Mouse (Mus musculus) left cerebral cortex, postnatal 4 days (tissue): ENCODE measurements around the gene Med14. TPM values are rescaled to one million over a fixed set of nuclear protein-coding genes. Genes with fewer than 3 reads are reported as not detected.

ENCODE experiments used
- DNase-seq: peaks from one replicate; pipeline ENCODE4 v3.0.0-alpha.2; 2022
- intact Hi-C: fragments of 180-260 bp; cut with DNase I; formaldehyde crosslinking; loops from one replicate; pipeline ENCODE4 v1.15.1; 2025
- total RNA-seq, 2 experiments: library from RNA; stranded (reverse); gene quantifications; 2 replicates each; pipeline ENCODE4 v1.2.3; 2021

Med14 gene
- total RNA-seq, 2 experiments from 2014 or later: 58.0 to 59.1 TPM

DNA sequence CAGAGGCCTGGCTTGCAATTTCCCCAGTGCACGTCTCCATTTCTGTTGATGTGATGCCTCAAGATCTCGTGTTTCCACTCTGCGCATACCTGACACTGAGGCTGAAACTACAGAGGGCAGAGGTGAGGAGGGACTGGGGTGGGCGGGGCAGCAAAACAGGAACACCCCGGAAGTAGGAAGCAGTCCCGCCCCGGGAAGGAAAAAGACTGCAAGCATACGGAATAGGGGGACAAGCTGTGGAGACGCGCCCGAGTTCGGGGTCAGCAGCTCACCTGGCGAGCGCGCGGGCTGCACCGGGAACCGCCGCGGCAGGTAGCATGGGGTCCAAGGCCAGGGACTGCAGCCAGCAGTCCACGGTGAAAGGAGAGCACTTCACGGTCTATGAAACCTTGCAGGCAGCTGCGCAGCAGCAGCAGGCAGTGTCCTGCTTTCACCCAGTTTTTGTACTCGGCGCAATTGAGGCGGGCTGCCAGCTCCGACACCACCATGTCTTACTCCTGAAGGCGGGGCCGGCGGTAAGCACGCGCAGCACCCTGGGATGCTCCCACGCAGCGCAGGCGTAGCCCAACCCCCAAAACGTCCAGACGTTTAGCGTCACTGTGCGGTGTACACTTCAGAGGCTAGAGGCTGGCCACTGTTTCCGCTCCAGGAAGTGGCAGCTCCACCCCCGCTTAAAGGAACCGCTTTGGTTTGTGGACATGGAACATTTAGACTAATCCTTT is 88.7 kb downstream of the Med14 start, which contains the start of gene 1810030O07Rik:
Gene 1810030O07Rik, minus strand, starts transcription at position 615 of the 722 bp plus-strand sequence.
- DNase-seq: peak; percentile 88
- intact Hi-C loops: no loop called here

- DNase-seq: no peak
Observed at GRCm38 (mm10) chrX:12653879-12654278, 108.0 kb downstream of the Med14 start.

GRCm38 (mm10) chrX:12651906-12652305 is 110.0 kb downstream of the Med14 start:
- intact Hi-C loops: no loop called here
- no peak for DNase-seq

More at GRCm38 (mm10) chrX:12653879-12654278, 108.0 kb downstream of the Med14 start:
- intact Hi-C loops: no loop called here

GRCm38 (mm10) chrX:12645531-12646304 is 116.2 kb downstream of the Med14 start:
- intact Hi-C loops: no loop called here

DNA sequence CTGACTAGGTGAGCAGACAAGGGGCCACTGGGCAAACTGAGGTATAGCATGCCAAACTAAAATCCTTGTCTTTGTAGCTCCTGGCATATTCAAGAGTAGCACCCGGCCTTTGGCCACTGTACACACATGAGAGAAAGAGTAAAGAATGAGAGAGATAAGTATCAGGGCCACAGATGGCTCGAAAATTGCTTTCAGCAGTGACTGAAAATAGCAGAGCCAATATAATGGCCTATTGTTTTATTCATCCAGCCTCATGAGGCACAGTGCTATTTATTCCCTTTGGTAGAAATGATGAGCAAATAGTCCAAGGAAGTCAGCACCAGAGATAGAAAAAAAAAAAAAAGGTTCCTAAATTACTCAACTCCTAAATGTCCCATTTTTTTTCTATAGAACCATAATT is 116.9 kb downstream of the Med14 start:
- intact Hi-C loops: no loop called here
- DNase-seq: no peak

More at GRCm38 (mm10) chrX:12645531-12646304, 116.2 kb downstream of the Med14 start:
- peak; percentile 58 for DNase-seq

Other genes with a start within 250 kb of the Med14 start
- 100 to 1,000 TPM; 113 to 131 TPM for gene Atp6ap2, start 174.3 kb downstream of the Med14 start, total RNA-seq
- gene 1810030O07Rik, start 88.4 kb downstream of the Med14 start, total RNA-seq: 10 to 100 TPM; 15.0 to 21.1 TPM